Mouse (Mus musculus) kidney, adult 11 months (tissue): ENCODE results near the gene Suclg2.
A peak's percentile ranks its signal among the peaks of the same experiment; 100 is the strongest.

Experiments used
- DNase-seq: peaks from one replicate; pipeline ENCODE4 v3.0.0; 2022

The Suclg2 gene

GRCm38 (mm10) chr6:95551000-95551399 lies 167.6 kb downstream of the Suclg2 start:
- DNase-seq, result no peak

- DNase-seq, result no peak
These were observed 172.3 kb downstream of the Suclg2 start for GRCm38 (mm10) chr6:95546189-95546832.

GRCm38 (mm10) chr6:95545714-95546113 lies 172.9 kb downstream of the Suclg2 start:
- DNase-seq, result no peak

GRCm38 (mm10) chr6:95545296-95545695 lies 173.3 kb downstream of the Suclg2 start:
- DNase-seq, result no peak

- no peak for DNase-seq
These were observed 183.4 kb downstream of the Suclg2 start for GRCm38 (mm10) chr6:95535191-95535590.

- no peak for DNase-seq
These were observed 198.8 kb downstream of the Suclg2 start for GRCm38 (mm10) chr6:95519846-95520245.

- DNase-seq, result no peak
These were observed 200.2 kb downstream of the Suclg2 start for GRCm38 (mm10) chr6:95518406-95518805.

- DNase-seq, result no peak
These were observed 202.9 kb downstream of the Suclg2 start for GRCm38 (mm10) chr6:95515721-95516120.

GRCm38 (mm10) chr6:95514726-95515125 lies 203.9 kb downstream of the Suclg2 start:
- no peak for DNase-seq

- no peak for DNase-seq
These were observed 206.9 kb downstream of the Suclg2 start for GRCm38 (mm10) chr6:95511689-95512088.

GRCm38 (mm10) chr6:95500771-95501170 lies 217.8 kb downstream of the Suclg2 start:
- no peak for DNase-seq

GRCm38 (mm10) chr6:95499639-95500038 lies 219.0 kb downstream of the Suclg2 start:
- no peak for DNase-seq

- no peak for DNase-seq
These were observed 226.2 kb downstream of the Suclg2 start for GRCm38 (mm10) chr6:95492216-95492956.

GRCm38 (mm10) chr6:95491043-95491442 lies 227.6 kb downstream of the Suclg2 start:
- DNase-seq, result no peak

GRCm38 (mm10) chr6:95485791-95486190 lies 232.8 kb downstream of the Suclg2 start:
- no peak for DNase-seq

- DNase-seq, result peak; percentile 16
These were observed 234.3 kb downstream of the Suclg2 start for GRCm38 (mm10) chr6:95484183-95484818.

- DNase-seq, result no peak
These were observed 234.9 kb downstream of the Suclg2 start for GRCm38 (mm10) chr6:95483686-95484085.

- DNase-seq, result no peak
These were observed 235.5 kb downstream of the Suclg2 start for GRCm38 (mm10) chr6:95483127-95483526.

GRCm38 (mm10) chr6:95479801-95480200 lies 238.8 kb downstream of the Suclg2 start:
- DNase-seq, result no peak

GRCm38 (mm10) chr6:95469521-95469920 lies 249.1 kb downstream of the Suclg2 start:
- no peak for DNase-seq

- no peak for DNase-seq
These were observed 253.3 kb downstream of the Suclg2 start for GRCm38 (mm10) chr6:95465322-95465721.

- no peak for DNase-seq
These were observed 259.2 kb downstream of the Suclg2 start for GRCm38 (mm10) chr6:95459372-95459771.

GRCm38 (mm10) chr6:95446151-95446550 lies 272.4 kb downstream of the Suclg2 start:
- no peak for DNase-seq

GRCm38 (mm10) chr6:95445036-95445435 lies 273.6 kb downstream of the Suclg2 start:
- DNase-seq, result peak; percentile 69
